Mouse (Mus musculus) kidney, postnatal 10 days (tissue): Measurements from ENCODE around the gene Atp23.
"Not testable (repeated sequence)": the region's sequence is repeated elsewhere in the genome, so short reads cannot be mapped to it uniquely, and the experiment has no call there.

ENCODE experiments used
- DNase-seq: peaks from one replicate; pipeline ENCODE4 v3.0.0; 2021; ENCODE audit warnings: mixed read lengths

The Atp23 gene

DNA sequence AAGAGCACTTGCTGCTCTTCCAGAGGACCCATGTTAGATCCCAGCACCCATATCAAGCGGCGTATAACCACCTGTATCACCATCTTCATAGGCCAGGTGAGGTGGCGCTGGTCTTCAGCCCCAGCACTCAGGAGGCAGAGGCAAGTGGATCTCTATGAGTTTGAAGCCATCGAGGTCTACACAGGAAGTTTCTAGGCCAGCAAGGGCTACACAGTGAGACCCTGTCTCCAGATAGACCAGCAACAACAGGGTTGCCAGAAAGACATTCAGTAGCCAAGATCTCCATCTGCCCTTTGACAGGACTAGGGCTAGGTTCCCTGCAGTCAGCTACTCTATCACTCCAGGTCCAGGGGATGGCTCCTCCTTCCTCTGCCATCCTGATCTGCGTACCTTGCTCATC, 5.7 kb upstream of the Atp23 start:
- DNase-seq = no peak

DNA sequence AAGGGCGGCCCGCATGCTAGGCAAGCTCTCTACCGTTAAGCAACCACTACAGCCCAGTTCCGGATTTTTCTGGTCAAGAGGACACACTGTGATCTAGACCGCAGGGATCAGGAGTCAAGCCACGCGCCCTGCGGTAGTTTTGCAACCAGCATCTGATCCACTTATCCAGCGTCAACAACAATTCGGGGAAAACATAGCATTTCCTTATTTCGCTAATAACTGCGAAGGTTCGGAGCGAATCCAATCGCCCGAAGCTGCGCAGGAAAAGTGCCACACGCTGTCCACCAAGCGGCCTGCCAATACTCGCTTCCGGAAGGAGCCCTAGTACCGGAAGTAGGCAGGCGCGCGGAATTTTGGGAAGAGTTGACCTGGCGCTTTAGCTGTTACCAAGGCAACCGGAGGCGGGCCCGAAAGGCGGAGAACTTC, 4.5 kb upstream of the Atp23 start:
- peak; percentile 97 for DNase-seq

DNA sequence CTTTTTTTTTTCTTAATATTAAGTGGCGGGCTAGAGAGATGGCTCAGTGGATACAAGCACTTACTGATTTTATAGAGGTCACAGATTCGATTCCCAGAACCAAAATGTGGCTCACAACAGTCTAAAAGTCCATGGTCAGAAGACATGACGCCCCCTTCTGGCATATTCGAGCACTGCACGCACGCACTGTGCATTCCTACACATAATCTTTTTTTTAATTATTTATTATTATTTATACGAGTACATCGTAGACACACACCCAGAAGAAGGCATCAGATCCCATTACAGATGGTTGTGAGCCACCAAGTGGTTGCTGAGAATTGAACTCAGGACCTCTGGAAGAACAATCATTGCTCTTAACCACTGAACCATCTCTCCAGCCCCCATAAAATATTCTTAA, 3.9 kb upstream of the Atp23 start:
- peak; percentile 41 for DNase-seq

DNA sequence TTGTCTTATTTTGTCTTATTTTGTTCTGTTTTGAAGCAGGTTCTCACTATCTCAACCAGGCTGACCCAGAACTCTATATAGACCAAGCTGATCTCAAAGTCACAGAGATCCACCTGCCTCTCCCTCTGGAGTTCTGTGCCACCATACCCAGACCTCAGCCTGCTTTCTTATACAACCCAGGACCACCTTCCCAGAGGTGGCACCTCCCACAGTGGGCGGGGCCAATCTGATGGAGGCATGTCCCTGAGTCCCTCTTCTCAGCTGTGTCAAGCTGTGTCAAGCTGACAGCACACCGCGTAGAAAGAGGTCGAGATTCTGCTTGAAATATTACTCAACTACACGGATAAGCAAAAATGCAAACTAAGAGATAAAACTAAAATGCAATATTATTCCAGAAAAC, 3.1 kb upstream of the Atp23 start:
- peak; percentile 35 for DNase-seq

DNA sequence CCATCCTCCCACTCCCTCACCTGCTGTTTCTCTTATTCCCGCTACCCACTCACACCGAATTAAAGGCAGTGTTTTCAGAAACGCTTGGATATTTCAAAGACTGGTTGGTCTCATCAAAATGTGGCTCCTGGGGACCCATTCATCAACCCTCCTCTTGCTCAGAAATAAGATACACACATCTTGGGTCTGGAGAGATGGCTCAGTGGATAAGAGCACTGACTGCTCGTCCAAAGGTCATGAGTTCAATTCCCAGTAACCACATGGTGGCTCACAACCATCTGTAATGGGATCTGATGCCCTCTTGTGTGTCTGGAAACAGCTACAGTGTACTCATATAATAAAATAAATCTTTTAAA, 311 bp upstream of the Atp23 start:
- DNase-seq = no peak

DNA sequence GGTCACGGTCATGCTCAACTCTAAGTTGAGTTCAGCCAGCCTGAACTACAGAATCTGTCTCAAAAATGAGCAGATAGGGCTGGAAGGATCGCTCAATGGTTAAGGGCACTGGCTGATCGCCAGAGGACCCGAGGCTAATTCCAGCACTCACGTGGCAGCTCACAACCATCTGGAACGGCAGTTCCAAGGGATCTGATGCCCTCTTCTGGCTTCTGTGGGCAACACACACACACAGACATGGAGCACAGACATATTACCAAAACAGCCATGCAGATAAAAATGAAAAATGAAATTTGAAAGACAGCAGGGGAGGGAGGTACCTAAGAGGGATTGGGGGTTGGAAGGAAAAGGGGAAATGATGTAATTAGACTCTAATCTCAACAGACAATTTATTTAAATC, 5.3 kb downstream of the Atp23 start:
- no peak for DNase-seq

DNA sequence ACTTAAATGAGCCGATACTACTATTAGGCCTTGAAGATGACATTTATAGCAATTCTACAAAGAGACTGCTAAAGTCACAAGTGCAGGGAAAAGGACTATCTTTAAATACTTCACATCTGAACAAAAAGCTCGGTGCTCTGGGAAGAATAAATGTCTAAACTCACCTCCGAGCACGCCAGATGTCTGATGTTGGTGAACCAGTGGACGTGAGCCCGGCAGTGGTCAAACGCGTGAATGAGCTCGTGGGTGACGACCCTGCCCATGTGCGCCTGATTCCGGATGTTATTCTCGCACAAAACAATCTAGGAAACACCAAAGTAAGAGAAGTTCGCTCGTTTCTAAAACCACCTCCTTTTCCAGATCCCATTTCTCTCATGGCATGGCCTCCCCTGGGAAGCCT, 7.1 kb downstream of the Atp23 start:
- DNase-seq = no peak

DNA sequence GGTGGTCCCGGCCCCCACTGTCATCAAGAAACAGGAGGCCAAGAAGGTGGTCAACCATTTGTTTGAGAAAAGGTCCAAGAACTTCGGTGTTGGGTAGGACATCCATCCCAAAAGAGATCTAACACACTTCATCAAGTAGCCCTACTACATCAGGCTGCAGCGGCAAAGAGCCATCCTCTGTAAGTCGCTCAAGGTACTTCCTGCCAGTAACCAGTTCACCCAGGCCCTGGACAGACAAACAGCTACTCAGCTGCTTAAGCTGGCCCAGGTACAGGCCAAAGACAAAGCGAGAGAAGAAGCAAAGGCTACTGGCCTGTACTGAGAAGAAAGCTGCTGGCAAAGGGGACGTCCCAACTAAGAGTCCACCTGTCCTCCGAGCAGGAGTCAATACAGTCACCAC, 8.0 kb downstream of the Atp23 start:
- no peak for DNase-seq

DNA sequence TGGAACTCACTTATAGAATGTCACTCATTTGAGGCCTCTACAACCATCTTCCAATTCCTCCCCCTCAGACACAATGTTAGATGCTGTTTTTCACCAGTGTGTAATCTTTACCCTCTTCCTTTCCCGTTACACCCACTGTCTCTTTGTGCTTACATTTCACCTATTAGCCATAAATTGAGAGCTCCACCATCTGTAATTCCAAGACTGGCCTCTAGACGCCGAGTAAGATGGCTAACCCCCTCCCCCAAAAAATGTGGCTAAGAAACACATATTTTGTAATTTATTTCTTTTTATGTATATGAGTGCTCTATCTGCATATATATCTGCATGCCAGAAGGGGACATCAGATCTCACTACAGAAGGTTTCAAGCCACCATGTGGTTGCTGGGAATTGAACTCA, 27.4 kb downstream of the Atp23 start:
- no peak for DNase-seq

DNA sequence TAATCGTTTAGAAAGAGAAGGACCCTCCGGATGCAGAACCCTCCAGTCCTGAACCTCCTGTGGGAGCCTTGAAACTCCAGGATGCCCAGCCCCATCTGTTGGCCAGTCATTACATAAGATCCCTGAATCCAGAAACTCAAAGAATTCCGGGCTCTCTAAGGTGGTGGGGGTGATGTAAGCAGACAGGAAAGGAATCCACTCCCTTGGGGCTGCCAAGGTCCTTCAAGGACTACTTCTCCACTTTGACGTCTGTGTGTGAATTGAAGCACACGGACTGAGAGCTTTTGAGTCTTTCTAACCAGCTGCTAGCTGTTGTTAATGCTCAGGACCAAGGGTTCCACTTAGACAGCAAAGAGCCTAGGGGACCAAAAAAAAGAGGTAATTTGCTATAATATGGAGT, 28.9 kb downstream of the Atp23 start:
- DNase-seq = no peak

DNA sequence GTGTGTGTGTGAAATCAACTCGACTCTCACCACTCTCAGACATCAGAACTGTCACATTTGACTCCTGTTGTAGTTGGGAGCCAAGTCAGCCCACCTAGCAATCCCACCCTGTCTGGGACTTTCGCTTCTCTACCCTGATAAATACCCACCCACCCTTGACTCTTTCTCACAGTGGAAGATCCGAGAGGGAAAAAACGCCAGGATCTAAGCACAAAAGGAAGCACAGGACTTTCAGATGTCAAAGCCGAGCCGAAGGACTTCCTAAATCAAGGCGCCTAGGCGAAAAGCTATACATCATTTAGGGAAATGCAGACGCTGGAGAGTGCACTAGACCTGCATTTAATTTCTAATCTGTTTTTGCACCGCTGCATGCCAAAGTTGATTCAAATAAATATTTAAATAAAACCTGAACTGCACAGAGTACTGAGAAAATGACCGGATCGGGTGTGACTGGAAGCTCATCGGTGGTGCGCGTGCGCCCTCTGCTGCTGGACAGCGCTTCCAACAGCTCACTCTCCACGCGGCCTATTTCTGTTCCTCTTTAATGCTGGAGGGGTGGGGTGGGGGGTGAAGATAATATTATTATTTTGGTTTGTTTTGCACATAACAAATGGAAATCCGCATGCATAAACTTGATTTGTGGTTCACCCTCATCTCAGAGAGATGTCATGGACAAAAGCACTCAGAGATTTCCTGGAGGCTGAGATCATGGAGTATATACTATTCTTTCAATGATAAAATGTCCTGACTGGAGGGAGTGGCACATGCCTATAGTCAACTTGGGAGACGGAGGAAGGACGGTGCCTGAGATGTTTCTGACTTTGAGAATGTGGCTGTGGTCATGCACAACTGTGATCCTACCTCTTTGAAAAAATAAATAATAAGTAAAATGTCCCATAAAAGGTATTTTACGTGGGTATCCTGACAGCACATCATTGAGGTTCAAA, 31.5 kb downstream of the Atp23 start:
- peak; percentile 82 for DNase-seq

DNA sequence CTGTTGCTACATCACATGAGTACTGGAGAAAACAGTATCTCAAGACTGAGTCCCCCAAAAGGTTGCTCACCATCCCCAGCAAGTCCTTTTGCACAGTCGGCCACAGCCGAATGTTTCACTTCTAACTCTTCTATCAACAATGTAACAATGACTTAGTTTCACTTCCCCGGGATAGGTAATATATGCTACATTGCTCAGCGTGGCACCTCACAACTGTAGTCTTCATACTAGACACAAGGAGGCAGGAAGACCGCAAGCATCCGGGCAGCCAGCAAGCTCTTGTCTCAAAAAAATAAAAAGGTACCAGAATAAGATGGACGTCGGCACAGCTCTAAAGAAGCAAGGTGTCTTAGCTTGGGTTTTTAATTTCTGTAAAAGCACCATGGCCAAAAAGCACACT, 35.9 kb downstream of the Atp23 start:
- no peak for DNase-seq

DNA sequence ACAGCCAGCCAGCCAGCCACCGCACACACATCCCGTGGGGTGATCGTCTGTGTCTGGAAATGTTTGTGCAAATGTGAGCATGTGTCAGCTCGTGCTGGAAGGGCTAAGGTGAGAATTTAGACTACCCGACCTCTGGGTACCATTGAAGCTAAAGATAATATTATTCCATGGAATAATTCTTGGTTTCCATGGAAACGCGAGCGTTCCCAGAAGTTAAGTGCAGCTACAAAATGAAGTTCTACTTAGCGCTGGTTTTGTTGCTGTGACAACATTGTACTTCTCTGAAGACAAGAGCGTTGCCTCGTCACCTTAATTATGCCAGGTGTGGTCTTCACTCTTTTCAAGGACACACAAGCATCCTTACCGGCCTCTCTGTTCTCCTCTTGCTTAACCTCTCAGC, 39.0 kb downstream of the Atp23 start:
- no peak for DNase-seq

DNA sequence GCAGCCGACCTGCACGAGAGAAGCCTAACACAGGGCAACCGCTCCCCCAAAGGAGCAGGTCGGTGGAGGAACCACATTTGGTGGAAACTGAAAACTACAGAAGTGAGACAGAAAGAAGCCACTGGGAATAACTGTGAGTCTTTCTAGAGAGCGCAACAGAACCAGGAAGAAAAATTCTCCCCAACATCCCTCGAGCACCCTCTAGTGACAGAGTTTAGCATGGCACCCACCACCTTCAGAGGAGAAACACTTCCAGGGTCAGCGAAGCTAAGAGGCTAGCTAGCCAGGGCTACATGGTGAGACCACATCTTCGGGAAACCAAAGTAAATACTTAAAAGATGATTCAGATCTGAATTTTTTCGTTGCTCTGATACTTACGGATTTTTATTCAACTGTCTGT, 47.9 kb downstream of the Atp23 start:
- DNase-seq = no peak

DNA sequence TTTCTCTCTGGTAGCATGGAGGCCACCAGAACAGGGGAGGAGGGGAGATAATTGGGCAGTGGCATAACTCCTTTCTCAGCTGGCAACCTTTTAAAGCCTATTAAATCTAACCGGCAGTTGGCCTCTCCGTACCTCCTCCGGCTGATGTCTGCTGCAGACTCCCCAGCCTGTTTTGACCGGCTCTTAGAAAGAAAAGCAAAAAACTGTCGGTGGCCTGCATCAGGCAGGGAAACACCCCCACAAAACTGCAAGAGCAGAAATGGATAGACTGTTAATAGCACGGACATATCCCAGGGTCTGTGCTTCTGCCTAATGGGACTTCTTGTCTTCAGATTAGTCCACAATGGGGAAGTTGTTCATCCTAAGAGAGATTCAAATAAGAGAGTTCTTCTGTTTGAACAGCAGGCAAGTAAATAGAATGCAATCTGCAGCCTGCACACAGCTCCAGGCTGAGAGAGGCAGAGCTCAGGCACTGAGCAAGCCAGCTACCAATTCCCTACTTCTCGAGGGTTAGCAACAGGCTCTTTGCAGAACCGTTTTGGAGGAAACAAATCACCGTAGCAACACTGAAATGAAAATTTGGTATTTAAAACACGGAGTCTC, 55.7 kb downstream of the Atp23 start:
- DNase-seq = peak; percentile 11

DNA sequence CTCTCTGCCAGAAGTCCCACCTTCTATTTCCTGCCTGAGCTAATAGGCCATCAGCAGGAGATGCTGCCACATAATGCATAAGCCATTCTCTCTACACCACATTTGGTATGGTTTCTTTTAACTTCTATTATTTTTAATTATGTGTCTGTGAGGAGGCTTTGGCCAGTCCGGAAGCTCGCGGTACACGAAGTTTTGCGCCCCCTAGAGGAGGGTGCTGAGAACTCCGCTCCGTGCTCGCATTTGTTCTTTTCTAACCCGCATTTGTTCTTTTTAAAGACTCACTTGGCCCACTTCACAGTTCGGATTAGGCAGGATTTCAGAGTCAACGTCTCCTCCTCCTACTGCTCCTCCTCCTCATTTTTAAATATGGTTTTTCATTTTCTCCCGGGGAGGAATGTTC, 56.5 kb downstream of the Atp23 start:
- DNase-seq = peak; percentile 42

DNA sequence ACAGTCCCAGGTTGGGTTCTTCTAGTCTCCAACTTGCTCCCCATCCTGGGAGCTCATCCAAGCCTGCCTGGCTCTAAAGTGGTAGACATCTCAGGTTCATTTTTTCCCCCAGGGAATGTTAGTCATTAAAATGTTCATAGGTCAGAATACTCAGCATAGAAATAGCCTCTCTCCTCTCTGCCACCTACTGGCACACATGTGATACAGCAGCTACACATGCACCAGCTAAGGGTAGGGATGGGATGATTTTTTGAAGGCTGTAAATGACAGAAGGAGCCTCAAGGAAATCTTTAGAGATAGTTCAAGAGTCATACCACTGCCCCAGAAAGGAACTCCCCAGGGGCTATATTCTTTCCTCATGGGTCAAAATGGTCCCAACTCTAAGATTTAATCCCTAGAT, 60.9 kb downstream of the Atp23 start:
- no peak for DNase-seq

DNA sequence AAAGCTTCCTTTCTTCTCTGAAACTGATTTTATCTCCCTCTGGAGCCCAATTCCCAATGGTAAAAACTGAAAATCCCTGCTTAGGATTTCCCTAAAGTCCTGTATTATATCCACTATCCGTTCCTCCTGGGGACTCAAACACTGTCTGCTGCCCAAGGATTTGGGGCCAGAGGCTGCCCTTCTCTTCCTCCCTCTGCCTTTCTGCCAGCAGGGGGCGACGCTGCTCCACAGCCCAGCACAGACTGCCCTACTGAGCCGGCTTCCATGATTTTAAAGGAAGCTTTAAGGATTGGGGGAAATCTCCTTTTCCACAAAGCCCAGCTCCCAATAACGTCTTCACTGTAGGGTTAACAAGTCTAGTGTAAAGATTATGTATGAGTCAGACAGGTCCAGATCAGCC, 68.1 kb downstream of the Atp23 start:
- peak; percentile 38 for DNase-seq

DNA sequence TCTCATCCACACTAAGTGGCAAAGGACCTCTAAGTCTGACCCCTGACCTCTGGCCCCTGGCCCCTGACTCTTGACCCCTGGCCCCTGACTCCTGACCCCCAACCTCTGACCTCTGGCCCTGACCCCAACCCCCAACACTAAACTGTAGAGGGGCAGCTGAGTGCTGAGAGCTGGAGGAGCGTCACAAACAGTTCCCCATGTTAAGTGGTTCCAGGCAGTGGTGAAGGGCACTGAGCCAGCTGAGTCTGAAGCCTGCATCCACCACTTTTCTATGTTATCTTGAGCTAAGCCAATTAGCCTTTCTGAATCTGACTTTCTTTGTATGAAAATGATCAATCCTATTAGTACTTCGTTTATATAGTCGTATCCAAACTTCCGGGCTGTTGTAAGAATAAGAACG, 69.8 kb downstream of the Atp23 start:
- no peak for DNase-seq

DNA sequence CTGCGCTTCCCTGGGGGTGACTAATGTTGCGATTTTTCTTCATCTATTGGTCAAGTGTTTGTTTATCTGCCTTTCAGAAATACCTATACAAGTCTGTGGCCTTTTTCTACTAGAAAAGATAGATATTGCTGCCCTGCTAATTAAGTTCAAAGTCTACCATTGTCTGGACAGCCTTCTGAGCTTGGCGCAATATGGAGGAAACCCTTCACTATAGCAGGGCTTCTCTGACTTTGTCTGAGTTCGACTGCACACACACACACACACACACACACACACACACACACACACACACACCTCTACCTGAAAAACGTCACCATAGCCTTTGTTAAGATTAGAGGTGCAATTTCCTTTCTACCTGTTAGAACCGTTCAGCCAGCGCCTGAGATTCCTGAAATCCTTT, 72.5 kb downstream of the Atp23 start:
- no peak for DNase-seq

DNA sequence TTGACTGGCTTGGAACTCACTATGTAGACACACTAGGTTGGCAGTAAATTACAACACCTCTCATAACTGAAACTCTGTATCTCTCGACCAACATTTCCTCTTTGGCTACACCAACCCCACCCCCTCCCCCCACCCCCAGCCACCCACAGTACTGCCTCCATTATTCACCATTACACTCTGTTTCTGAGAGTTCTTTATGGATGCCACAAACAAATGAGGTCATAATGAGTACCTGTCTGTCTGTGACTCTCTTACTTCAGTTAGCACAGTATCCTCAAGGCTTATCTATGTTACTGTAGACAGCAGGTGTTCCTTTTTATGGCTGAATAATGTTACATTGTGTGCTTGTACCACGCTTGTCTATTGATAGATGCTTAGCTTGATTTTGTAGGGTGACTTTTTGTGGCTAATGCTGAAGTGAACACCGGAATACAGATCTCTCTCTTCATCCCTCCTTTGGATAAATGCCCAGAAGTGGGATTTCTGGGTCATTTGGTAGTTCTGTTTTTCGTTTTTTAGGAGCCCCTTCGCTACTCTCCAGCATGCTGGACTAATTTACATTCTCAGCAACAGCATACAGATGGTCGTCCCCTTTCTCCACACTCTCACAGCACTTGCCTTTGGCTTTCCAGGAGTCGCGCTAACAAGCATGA, 73.1 kb downstream of the Atp23 start:
- no peak for DNase-seq

DNA sequence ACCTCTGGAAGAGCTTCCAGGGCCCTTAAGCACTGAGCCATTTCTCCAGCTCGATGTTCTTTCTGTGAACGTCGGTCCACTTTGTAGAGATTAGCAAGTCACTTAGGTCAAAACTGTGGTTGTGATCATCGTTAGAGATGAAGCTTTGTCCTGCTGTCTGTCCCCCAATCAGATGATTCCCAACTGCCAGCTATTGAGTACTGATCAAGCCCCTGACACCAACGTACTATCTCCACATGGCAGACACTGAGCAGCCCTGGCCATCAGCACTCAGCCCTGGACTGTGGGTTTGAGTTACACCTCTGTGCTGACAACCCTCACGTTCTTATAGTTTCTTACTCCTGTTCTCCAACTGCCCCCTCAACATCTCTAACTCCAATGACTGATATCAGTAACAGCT, 74.2 kb downstream of the Atp23 start:
- no peak for DNase-seq

DNA sequence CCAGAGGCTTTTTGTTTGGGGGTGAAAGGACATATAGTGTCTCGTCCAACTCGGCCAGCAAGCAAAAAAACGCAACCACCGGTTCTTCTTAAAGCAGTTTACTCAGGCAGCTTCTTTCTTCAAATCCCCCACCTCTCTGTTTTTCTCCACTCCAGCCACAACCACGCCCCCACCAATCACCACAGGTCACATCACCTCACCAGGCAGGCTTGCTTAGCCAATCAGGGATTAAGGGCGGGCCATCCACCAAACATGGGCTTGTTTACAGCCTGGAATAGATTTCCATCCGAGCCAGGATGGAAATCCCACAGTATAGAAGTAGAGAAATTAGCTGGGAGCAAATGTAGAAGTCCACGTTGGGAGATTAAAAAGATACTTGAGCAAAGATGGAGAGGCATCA, 74.9 kb downstream of the Atp23 start:
- DNase-seq = not testable (repeated sequence)

DNA sequence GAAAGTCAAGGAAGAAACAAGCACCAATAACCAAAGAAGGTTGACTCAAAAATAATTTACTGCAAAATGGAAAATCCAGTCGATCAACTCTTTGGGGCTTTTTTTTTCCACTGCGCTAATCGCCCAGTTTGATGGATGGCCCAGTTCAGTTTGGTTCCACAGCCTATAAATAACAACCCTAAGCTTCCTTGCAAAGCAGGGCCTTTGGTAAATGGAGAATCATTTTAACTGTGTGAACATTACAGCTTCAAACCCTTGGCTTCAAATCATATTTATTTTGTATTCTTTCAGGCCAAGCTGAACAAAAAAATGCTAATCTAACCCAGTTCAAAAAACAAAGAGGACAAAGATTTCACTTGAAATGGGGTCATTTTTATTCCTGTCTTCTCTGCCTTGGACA, 78.7 kb downstream of the Atp23 start:
- no peak for DNase-seq
